Mouse (Mus musculus) skeletal muscle tissue, postnatal 0 days (tissue): ENCODE measurements around the gene Vmn1r236. TPM values are rescaled to one million over a fixed set of nuclear protein-coding genes. Genes with fewer than 3 reads are reported as not detected.

Source experiments
- microRNA-seq, 2 experiments: library from miRNA; unstranded; fragments of <30 nt; microRNA quantifications; one replicate each; pipeline ENCODE4; 2016
- polyA plus RNA-seq: library from polyadenylated mRNA; unstranded; fragments of >200 nt; fragmentation: Nextera tagmentation; extraction: Ambion mirVana; gene quantifications from 2 replicates; pipeline ENCODE4 v1.2.1, GENCODE M21; 2015

The Vmn1r236 gene
- polyA plus RNA-seq, result not detected in 2 replicates

DNA sequence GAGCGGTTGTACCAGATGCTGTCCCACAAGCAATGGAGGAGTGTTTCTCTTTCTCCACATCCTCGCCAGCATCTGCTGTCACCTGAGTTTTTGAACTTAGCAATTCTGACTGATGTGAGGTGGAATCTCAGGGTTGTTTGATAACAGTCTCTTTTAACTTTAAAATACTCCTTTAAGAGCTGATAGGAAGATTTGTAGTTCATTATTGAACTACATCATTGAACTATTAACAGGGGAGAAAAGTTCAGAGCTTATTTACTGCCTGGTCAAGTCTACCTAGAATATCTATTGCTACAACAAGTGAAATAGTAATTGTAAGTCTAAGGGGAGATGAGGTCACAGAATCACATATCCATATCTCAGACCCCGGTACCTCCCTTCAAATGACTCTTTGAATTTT, at the start of gene Vmn1r236:
Gene Vmn1r236, plus strand, starts transcription at position 301 of the 400 bp plus-strand sequence.

DNA sequence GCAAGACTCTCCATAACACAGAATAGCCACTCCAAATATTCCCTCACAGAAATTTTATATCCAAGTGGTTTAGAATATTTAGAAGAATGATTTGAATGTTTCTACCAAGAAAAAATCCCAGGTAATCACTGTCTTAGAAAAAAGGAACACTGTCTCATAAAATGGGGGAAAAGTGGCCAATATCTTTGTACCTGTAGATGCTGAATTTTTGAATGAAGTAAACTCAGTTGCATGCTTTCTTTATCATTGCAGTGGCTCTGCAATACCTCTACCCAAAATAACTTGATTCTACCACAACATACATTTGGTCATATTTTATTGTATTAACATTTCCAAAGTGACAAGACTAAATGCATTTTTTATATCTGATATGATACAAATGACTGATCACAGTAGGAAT, 26.6 kb upstream of the Vmn1r236 start, which contains the start of gene Vmn1r235:
Gene Vmn1r235, plus strand, starts transcription at position 301 of the 400 bp plus-strand sequence.

DNA sequence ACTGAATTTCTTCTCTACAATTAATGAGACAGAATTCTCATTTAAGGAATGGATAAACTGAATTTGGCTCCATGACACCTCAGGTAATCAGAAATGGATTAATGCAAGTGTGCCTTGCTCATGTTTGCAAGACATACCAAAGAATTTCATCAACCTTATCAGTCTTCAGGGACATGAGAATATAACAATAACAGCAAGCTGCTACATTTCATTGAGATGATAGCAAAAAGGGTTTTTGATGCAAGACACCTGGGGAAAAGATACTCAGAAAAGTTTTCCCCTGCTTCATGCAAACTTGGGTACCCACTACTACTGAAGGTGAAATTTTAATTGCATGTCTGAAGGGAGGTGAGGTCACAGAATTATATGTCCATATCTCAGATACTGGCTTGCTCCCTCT, 28.8 kb downstream of the Vmn1r236 start, which contains the start of gene Vmn1r237:
Gene Vmn1r237, plus strand, starts transcription at position 301 of the 400 bp plus-strand sequence.

Small RNAs within 50 kb of the gene (microRNA-seq; reads per million reads assigned to microRNA genes)
- 0 reads per million in 2 experiments for gene Gm26384

Other genes with a start within 250 kb of the Vmn1r236 start
- gene Vmn1r234, start 56.9 kb upstream of the Vmn1r236 start, polyA plus RNA-seq, result not detected in 2 replicates
- not detected in 2 replicates for gene Vmn1r235, start 26.5 kb upstream of the Vmn1r236 start, polyA plus RNA-seq
- not detected in 2 replicates for gene Vmn1r237, start 28.9 kb downstream of the Vmn1r236 start, polyA plus RNA-seq
- gene Zfp677, start 100.8 kb downstream of the Vmn1r236 start, polyA plus RNA-seq, result 1.2 and 1.3 TPM in 2 replicates
- gene Zfp54, start 140.3 kb downstream of the Vmn1r236 start, polyA plus RNA-seq, result 1.2 and 1.6 TPM in 2 replicates
- 6.2 TPM in 2 replicates for gene Zfp51, start 167.4 kb downstream of the Vmn1r236 start, polyA plus RNA-seq
- gene Zfp53, start 206.1 kb downstream of the Vmn1r236 start, polyA plus RNA-seq, result 3.8 and 5.0 TPM in 2 replicates